Mouse (Mus musculus) small intestine, adult 2 months (tissue): Measurements from ENCODE around the gene Il17rb. TPM values are rescaled to one million over a fixed set of nuclear protein-coding genes. Genes with fewer than 3 reads are reported as not detected.

Experiments used
- H3K27ac ChIP-seq: fragments of 200-500 bp; 2 replicates; pipeline ENCODE4 v1.5.1; 2012; ENCODE audit warnings: low read depth, low read length, control low read depth, inconsistent platforms; ENCODE audit not compliant: insufficient read depth
- H3K27me3 ChIP-seq: fragments of 200-500 bp; 2 replicates; pipeline ENCODE4 v1.6.1; 2012; ENCODE audit warnings: mild to moderate bottlenecking, moderate library complexity, low read length, inconsistent platforms; ENCODE audit not compliant: control insufficient read depth, insufficient read depth
- H3K36me3 ChIP-seq: fragments of 200-500 bp; 2 replicates; pipeline ENCODE4 v1.6.1; 2012; ENCODE audit warnings: mild to moderate bottlenecking, low read length, control low read depth, inconsistent platforms; ENCODE audit not compliant: control insufficient read depth, insufficient read depth
- H3K4me1 ChIP-seq: fragments of 200-500 bp; 2 replicates; pipeline ENCODE4 v1.6.1; 2012; ENCODE audit warnings: low read length, inconsistent platforms, mixed read lengths; ENCODE audit not compliant: control insufficient read depth, insufficient read depth, insufficient read length
- H3K4me3 ChIP-seq: fragments of 200-500 bp; 2 replicates; pipeline ENCODE4 v1.5.1; 2012; ENCODE audit warnings: low read depth, mild to moderate bottlenecking, control low read depth, inconsistent platforms, low read length, moderate library complexity
- CTCF ChIP-seq: fragments of 200-500 bp; IDR thresholded peaks from 2 replicates; pipeline ENCODE4 v1.5.1; 2012; ENCODE audit warnings: low read depth, mild to moderate bottlenecking, control low read depth, inconsistent platforms, low read length, moderate library complexity, mixed read lengths; ENCODE audit not compliant: insufficient replicate concordance, insufficient read length; ENCODE audit errors: extremely low read depth
- POLR2A ChIP-seq: fragments of 200-500 bp; IDR thresholded peaks from 2 replicates; pipeline ENCODE4 v1.6.1; 2012; ENCODE audit warnings: low read depth, mild to moderate bottlenecking, control low read depth, inconsistent platforms, low read length, moderate library complexity
- WGBS: fragments of 180-500 bp; shearing (Covaris S2); methylation state at CpG from one replicate; pipeline ENCODE4 v1.1.7; 2018; 5-methylcytosine and 5-hydroxymethylcytosine counted together
- polyA plus RNA-seq: library from polyadenylated mRNA; depleted of rRNA; stranded (reverse); fragments of >200 nt; gene quantifications from 2 replicates; pipeline ENCODE4 v1.2.3, GENCODE M21; 2012; rRNA removed

The Il17rb gene
- polyA plus RNA-seq, 1 experiment, result 3.0 TPM

DNA sequence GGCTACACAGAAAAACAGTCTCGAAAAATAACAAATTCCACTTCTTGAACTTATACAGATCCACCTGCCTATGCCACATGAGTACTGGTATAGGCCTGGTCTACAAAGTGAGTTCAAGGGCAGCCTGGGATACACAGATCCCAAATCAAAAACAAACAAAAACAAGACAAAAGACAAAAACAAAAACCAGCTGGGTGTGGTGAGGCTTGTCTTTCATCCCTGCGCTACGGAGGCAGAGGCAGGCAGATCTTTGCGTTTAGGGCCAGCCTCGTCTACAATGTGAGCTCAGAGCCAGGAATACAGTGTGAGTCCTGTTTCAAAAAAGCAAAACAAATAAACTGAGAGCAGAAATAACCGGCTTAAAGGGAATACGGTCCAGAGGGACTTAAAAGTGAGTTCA is 41.1 kb downstream of the Il17rb start:
- WGBS, result 57% methylated on average over 7 of the region's 7 CpGs
- peaks cover 13% of the 10 kb centered on the region for H3K36me3 ChIP-seq
- TF ChIP-seq CTCF (no peak), POLR2A (no peak)

DNA sequence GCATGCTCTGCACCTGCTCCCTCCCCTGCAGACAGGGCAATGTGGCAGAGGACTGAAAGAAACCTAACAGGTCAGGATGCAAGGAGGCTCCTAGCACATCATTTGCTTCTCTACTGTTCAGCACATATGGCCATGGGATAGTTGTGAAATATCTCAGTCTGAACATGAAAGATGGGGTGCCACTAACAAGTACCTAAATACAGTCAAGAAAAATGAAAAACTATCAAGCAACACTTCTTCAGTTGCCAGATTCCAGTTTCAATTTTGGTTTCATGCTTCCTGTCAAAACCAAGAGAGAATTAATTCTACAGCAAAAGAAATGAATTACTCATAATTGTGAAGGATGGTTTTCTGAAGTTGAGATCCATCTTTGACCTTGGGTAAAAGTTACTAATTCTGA is 51.3 kb downstream of the Il17rb start:
- no peak for TF ChIP-seq POLR2A
- no peak for TF ChIP-seq CTCF
- Histone ChIP-seq H3K4me3 (no peak overlapping the region), H3K4me1 (no peaks in the 10 kb centered on the region), H3K27ac (no peak overlapping the region), H3K36me3 (no peaks in the 10 kb centered on the region), H3K27me3 (no peaks in the 10 kb centered on the region)

More for the DNA sequence above, 41.1 kb downstream of the Il17rb start:
- H3K4me3 ChIP-seq, result peak overlapping the region; percentile 88
- peaks cover 12% of the 10 kb centered on the region; the same call in 1 of the 2 replicates for H3K4me1 ChIP-seq
- H3K27me3 ChIP-seq, result no peaks in the 10 kb centered on the region
- H3K27ac ChIP-seq, result peak overlapping the region; percentile 42

DNA sequence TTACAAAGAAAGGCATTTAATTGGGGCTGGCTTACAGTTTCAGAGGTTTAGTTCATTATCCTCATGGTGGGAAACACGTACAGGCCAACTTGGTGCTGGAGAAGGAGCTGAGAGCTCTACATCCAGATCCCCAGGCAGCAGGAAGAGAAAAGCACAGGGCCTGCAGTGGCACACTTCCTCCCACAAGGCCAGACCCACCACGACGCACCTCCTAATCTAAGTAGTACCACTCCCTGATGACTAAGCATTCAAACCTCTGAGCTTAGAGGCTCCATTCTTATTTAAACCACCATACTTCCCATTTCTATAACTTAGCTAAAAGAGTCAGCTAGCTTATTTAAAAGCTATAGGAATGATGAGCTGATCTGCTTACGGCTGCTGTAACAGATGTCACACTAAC is 57.9 kb downstream of the Il17rb start:
- 59% methylated on average over 4 of the region's 4 CpGs for WGBS
- Histone ChIP-seq H3K27me3 (no peaks in the 10 kb centered on the region), H3K4me3 (no peak overlapping the region), H3K4me1 (no peaks in the 10 kb centered on the region), H3K36me3 (no peaks in the 10 kb centered on the region), H3K27ac (no peak overlapping the region)
- TF ChIP-seq POLR2A (no peak), CTCF (no peak)

DNA sequence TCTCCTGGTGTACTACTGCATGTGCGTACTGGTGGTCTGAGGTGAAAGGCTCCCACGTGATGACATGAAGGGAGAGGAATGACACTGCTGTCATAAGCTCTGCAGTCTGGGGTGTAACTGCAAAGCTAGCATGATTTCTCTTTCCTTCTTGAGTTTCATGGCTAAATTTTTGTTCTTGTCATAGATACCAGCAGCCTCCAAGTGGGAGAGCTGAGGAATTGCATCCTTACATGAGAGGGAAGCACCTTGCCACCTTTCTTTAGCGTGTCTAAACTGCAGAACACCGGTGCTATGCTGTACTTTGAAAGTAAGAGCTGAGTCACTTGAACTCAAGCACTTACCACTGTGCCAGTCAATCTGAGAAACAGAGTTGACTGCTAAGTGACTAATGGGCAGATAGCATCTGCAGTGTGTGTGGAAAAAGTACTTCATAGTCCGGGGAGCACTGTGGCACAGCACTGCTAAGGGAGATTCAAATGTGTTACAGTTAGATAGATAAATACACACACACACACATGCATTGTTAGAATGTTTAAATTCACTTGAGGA is 61.9 kb downstream of the Il17rb start:
- no peaks in the 10 kb centered on the region for H3K27me3 ChIP-seq
- 70% methylated on average over 5 of the region's 5 CpGs for WGBS
- no peaks in the 10 kb centered on the region for H3K4me1 ChIP-seq
- no peak overlapping the region for H3K27ac ChIP-seq
- H3K4me3 ChIP-seq, result no peak overlapping the region
- H3K36me3 ChIP-seq, result no peaks in the 10 kb centered on the region
- TF ChIP-seq POLR2A (no peak), CTCF (no peak)

Other genes starting within 250 kb of the Il17rb start
- 6.0 and 14.3 TPM in 2 replicates for gene Selenok, start 40.6 kb downstream of the Il17rb start, polyA plus RNA-seq
- gene Actr8, start 30.6 kb downstream of the Il17rb start, polyA plus RNA-seq, result 3.4 and 6.3 TPM in 2 replicates
- gene Chdh, start 127 bp upstream of the Il17rb start, polyA plus RNA-seq, result 41.7 and 92.0 TPM in 2 replicates